Mouse (Mus musculus) frontal cortex, postnatal 14 days (tissue): ENCODE data around the gene Ccdc28a.

Experiments used
- DNase-seq, 2 experiments: peaks; one replicate each; pipeline ENCODE4 v3.0.0; 2022; ENCODE audit warnings: low spot score in 2 of 2

Ccdc28a gene

GRCm38 (mm10) chr10:18234560-18235401 is at the start of gene Ccdc28a:
Gene Ccdc28a (minus strand): TSS chr10:18234998.
- DNase-seq = peak; percentile 91

DNA sequence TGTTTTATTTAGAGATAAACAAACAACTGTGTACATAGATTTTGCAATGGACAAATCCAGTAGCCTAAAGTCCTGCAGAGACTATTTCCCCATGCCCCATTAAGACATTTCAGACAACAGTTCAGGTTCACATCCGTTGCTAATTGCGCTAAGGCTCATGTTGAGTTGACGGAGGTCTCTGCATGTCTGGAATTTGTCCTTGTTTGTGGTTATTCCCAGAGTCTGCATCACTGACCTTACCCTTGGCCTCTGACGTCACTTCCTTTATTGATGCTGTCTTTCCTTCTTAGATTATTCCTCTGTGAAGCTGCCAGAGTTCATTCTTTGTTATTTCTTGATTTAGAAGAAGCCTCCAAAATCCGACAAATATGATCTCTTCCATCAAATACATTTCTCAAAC is 49.2 kb upstream of the Ccdc28a start:
- DNase-seq = no peak

- DNase-seq = no peak
Measured at GRCm38 (mm10) chr10:18276090-18276734, 41.4 kb upstream of the Ccdc28a start.

GRCm38 (mm10) chr10:18251345-18251744 is 16.5 kb upstream of the Ccdc28a start:
- no peak for DNase-seq

DNA sequence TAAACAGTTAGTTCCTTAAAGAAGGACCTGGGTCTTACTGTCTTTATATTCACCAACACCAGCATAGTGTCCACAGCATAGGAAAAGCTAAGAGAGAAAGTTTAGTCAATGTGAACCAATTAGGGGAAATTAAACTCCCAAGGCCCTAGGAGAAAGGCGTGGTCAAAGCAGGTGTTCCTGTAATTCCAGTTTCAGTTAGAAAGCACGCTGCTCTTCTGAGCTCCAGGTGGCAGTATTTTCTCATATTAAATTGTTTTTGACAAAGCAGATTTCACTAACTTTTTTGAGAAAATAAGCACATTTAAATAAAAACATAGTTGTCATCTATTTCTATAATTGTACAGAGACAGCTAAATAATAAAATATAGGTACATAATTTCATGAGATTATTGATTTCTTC is 8.8 kb upstream of the Ccdc28a start:
- DNase-seq = no peak

GRCm38 (mm10) chr10:18237191-18237590 is 2.4 kb upstream of the Ccdc28a start:
- no peak for DNase-seq

DNA sequence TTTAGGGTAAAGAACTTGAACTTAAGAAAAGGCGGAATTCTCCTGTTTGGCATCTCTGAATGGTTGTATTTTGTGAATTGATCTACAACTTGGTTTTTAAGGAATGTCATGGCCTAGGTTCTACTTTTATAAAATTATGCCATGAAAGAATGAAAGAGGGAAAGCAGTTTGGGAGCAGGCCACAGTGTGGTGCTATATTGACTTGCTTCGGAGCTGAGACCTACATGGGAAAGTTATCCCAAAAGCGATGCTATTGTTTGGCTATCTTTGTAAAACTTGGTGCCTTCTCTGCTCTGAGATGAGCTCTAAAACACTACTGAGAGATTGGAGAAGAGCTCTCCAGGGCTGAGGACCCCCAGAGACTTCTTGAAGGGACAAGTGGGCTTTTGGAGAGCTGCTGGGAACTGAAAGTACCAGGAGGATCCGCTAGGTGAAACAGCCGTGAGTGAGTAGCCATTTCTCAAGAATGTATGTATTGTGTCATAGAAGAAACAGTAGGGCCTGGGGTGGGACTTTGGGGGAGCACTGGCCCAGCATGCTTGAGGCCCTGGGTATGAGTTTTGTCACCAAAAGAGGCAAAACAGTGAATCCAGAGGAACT is 1.6 kb upstream of the Ccdc28a start:
- DNase-seq = no peak

GRCm38 (mm10) chr10:18235402-18235747 is 577 bp upstream of the Ccdc28a start:
- no peak for DNase-seq

GRCm38 (mm10) chr10:18233891-18234290 is 907 bp downstream of the Ccdc28a start:
- no peak for DNase-seq

GRCm38 (mm10) chr10:18224386-18224785 is 10.4 kb downstream of the Ccdc28a start:
- DNase-seq = no peak

DNA sequence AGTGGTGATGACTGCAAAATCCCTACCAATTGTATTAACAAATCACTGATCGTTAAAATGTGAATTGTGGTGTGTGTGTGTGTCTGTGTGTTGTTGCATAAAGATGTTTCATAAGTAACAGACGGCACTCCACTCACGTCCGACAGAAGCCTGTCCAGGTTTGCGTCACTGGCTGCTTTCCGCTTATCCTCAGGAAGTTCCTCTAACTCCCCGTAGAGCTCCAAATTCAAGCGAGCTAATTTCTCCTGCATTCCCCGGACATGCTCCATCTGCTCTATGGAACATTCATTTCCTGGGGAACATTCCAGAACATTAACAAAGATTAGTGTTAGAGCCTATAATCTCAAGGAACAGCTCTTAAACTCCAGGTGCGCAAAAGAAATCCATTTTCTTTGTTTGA is 15.4 kb downstream of the Ccdc28a start:
- no peak for DNase-seq

DNA sequence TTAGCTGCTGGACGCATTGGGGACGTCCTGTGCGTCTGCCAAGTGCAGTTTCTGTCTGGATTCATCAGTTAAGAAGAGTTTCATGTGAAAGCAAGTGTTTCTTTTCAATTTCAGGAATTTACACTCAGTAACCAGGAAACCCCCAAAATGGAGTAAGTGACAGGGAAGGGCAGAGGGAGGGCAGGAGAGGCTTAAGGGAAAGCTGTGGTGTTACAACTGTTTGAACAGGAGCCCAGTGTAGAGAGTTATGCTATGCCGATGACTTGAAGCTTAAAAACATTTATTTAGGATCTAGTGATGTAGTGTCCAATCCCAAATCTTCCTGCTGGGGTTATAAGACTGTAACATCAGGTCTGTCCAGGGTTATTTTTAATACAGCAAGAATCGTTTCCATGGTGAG is 20.7 kb downstream of the Ccdc28a start:
- DNase-seq = no peak

- DNase-seq = no peak
Measured at GRCm38 (mm10) chr10:18213373-18213772, 21.4 kb downstream of the Ccdc28a start.

- DNase-seq = no peak
Measured at GRCm38 (mm10) chr10:18210726-18211125, 24.1 kb downstream of the Ccdc28a start, which contains the start of gene Ect2l. Gene Ect2l (minus strand): TSS chr10:18210890.

DNA sequence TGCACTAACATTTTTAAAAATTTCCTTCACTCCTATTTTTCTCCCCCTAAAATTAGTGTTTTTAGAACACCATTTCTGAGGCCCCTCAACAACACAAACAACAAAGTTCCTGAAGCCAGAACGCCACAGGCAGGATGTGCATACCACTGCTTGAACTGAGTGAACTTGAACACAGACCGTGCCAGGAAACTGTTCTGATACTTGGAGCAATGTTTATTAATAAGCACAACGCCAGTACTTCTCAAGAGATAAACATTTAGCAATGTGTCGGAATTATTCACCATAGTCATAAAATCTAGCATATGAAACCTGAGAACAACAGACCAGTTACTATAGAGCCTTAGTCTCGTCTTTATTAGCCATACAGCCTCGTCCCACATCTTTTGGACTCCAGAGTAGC is 24.7 kb downstream of the Ccdc28a start:
- no peak for DNase-seq

DNA sequence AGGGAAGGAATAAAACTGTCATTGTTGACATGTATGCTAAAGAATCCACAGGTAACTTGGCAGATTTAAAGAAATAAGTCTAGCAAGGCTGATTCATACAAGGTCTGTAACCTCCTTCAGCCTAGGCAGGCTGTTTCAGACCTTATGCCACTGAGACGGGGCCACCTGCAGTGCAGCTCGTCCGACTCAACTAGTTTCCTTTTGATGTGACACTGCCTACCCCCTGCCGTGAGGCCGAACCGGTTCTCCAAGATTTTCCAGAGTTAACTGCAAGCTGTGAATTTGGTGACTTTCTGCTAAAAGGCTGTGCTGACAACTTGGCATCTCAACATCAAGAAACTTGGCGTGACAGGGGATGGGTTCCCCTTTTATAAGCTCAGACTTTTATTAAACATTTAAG is 30.7 kb downstream of the Ccdc28a start:
- no peak for DNase-seq

GRCm38 (mm10) chr10:18202401-18202800 is 32.4 kb downstream of the Ccdc28a start:
- no peak for DNase-seq

GRCm38 (mm10) chr10:18200656-18201055 is 34.1 kb downstream of the Ccdc28a start:
- DNase-seq = no peak

- DNase-seq = no peak
Measured at GRCm38 (mm10) chr10:18199919-18200318, 34.9 kb downstream of the Ccdc28a start.

DNA sequence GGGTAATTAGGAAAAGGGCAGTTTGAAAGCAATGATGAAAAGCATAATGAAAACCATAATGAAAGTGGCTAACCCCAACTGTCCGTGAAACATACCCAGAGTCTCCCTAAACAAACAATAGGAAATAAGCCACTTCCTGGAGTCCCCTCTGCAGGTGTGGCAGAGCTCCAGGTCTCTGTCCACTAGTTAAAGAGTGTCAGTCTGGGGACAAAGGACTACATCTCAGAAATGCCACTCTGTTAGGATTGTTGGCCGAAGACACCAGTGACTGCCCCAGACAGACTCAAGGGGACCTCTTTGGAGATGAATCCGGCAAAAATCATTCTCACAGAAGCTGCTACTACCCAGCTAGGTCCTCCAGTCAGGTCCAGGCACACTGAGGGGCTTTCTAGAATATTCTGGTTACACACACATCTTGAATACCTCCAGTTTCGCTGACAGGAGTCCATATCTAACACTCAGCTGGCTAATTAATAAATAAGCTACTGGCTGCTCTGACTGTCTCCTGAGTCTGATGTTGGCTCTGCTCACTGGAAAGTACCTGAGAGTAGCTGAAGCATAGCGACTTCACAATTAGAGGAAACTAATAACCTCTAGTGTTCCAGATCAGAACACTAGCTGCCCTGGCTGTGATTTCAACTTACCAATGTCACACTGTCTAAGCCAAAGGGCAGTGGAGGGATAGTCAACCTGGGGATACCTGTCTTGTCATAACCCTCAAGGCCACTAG is 36.3 kb downstream of the Ccdc28a start:
- no peak for DNase-seq

DNA sequence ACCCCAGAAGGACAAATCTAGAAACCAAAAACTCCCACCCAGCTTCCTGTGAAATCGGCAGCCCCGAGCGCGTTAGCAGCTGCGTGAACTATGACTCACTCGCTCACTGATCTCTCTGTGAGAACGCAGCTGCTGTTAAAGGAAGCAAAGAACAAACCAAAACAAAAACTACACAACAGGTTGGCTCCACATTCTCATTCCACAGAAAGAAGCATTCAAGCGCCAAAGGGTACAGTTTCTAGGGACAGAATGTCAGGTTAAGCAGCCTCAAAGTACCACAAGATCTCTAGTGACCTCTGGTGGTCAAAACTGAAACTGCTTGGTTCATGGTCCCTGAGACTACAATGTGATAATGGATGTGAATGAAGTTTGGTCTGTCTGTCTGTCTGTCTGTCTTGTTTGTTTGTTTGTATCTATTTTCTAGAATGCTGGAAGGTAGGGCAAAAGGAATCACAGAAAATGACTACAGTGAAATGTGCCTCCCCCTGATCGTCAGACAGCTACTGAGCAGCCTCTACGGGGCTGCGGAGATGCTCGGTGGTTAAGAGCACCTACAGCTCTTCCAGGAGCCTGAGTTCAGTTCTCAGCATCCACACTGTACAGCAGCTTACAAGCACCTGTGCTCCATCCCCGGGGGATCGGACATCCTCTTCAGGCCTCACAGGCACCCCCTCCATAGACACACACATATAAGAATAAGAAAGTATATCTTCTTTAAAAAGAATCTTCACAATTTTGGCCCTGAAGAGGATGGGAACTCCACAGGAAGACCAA is 37.4 kb downstream of the Ccdc28a start:
- peak; percentile 8 to 61 for DNase-seq
